Mouse (Mus musculus) kidney, embryonic 14.5 days (tissue): ENCODE results near the gene Ank. TPM values are rescaled to one million over a fixed set of nuclear protein-coding genes. Genes with fewer than 3 reads are reported as not detected.

Experiments used
- ATAC-seq: fragments of 200-750 bp; cut with Nextera tagmentation; 2 replicates; pipeline ENCODE4 v1.8.0; 2017; ENCODE audit warnings: moderate number of reproducible peaks, mild to moderate bottlenecking, moderate TSS enrichment, moderate library complexity; ENCODE audit not compliant: low FRiP score, low TSS enrichment
- H3K27ac ChIP-seq: fragments of 300-500 bp; sonication (generic); 2 replicates; pipeline ENCODE4 v1.5.1; 2014; ENCODE audit warnings: low read depth, mild to moderate bottlenecking, low read length, moderate library complexity, mixed read lengths
- H3K27me3 ChIP-seq: fragments of 300-500 bp; sonication (generic); 2 replicates; pipeline ENCODE4 v1.6.1; 2014; ENCODE audit warnings: mild to moderate bottlenecking, low read length; ENCODE audit not compliant: control insufficient read depth, insufficient read depth
- H3K36me3 ChIP-seq: fragments of 300-500 bp; sonication (generic); 2 replicates; pipeline ENCODE4 v1.6.1; 2014; ENCODE audit warnings: low read length, mixed read lengths; ENCODE audit not compliant: control insufficient read depth, insufficient read depth
- H3K4me1 ChIP-seq: fragments of 300-500 bp; sonication (generic); 2 replicates; pipeline ENCODE4 v1.6.1; 2014; ENCODE audit warnings: low read length, mixed read lengths; ENCODE audit not compliant: control insufficient read depth, insufficient read depth
- H3K4me2 ChIP-seq: fragments of 300-500 bp; sonication (generic); replicated peaks from 2 replicates; pipeline ENCODE4 v1.6.1; 2014; ENCODE audit warnings: low read depth, mild to moderate bottlenecking, low read length
- H3K4me3 ChIP-seq: fragments of 300-500 bp; sonication (generic); 2 replicates; pipeline ENCODE4 v1.5.1; 2014; ENCODE audit warnings: mild to moderate bottlenecking, low read length
- H3K9ac ChIP-seq: fragments of 300-500 bp; sonication (generic); 2 replicates; pipeline ENCODE4 v1.6.1; 2014; ENCODE audit warnings: low read depth, mild to moderate bottlenecking, low read length, moderate library complexity
- H3K9me3 ChIP-seq: fragments of 300-500 bp; sonication (generic); 2 replicates; pipeline ENCODE4 v1.6.1; 2016; ENCODE audit warnings: low read length; ENCODE audit not compliant: control insufficient read depth
- WGBS: fragments of 180-500 bp; shearing (Covaris S2); extraction: QIAGEN DNeasy Blood & Tissue Kit; methylation state at CpG from one replicate; pipeline ENCODE4 v1.1.7; 2014; 5-methylcytosine and 5-hydroxymethylcytosine counted together
- polyA plus RNA-seq: library from polyadenylated mRNA; unstranded; fragments of >200 nt; fragmentation: Nextera tagmentation; extraction: Ambion mirVana; gene quantifications from 2 replicates; pipeline ENCODE4 v1.2.1, GENCODE M21; 2014

Gene Ank
- polyA plus RNA-seq, 1 experiment from 2014 or later, result 10.3 TPM

DNA sequence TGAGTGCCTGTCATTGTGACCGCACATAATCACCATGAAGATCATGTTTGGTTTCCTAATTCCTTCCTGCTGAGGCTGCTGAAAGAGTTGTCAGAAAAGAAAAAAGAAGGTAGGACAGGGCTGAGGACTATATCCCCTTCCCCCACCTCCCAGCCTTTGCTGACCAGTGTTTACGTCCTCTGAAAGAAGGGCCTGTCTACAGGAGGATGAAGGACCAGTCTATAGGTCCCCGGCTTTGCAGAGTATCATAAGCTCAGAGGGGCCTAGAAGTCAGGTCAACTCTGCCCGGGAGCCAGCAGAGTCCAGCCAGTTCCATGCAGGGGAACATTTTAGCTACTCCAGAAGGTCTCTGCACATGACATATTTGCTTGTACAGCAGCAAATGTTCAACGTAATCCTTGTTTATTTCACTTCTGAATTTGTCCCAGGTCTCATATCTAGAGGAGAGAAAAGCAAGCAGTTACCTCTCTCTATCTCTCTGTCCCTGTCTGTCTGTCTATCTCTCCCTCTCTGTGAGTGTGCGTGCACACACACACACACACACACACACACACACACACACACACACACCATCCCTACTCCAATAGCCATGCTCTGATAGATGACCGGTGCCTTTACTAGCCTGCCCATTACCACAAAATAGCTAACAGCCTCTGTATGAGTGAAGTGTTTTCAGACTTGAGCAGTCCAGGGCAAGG, 31.0 kb downstream of the Ank start:
- no peaks in the 10 kb centered on the region for H3K9me3 ChIP-seq
- WGBS, result 83% methylated on average over 7 of the region's 7 CpGs

DNA sequence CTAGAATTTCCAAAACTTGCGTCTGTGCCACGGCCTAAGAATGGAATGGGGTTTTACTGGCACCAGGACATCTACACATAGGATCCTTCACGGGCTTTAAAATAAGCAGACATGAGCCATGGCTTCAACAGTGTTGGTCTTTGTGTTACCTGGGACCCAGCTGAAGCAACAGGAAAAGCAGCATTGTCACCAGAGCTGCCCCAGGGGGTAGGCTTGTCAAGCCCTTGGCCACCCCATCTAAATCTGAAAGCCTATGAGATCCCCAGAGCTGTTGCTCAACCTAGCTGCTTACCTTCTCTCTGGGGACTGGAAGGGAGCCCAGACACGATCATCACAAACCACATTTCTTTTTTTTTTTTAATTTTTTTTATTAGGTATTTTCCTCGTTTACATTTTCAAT, 31.6 kb downstream of the Ank start:
- no peak overlapping the region for H3K27ac ChIP-seq
- 91% methylated on average over 5 of the region's 5 CpGs for WGBS
- H3K27me3 ChIP-seq, result no peaks in the 10 kb centered on the region
- H3K9ac ChIP-seq, result no peak overlapping the region
- ATAC-seq, result no peak
- H3K36me3 ChIP-seq, result no peaks in the 10 kb centered on the region
- no peak overlapping the region for H3K4me2 ChIP-seq
- H3K4me1 ChIP-seq, result no peaks in the 10 kb centered on the region
- no peaks in the 10 kb centered on the region for H3K9me3 ChIP-seq
- H3K4me3 ChIP-seq, result no peak overlapping the region

More for the DNA sequence above, 31.0 kb downstream of the Ank start:
- H3K4me1 ChIP-seq, result no peaks in the 10 kb centered on the region
- no peak for ATAC-seq
- no peak overlapping the region for H3K4me2 ChIP-seq
- H3K27ac ChIP-seq, result no peak overlapping the region
- H3K27me3 ChIP-seq, result no peaks in the 10 kb centered on the region
- no peak overlapping the region for H3K9ac ChIP-seq
- no peaks in the 10 kb centered on the region for H3K36me3 ChIP-seq
- no peak overlapping the region for H3K4me3 ChIP-seq

DNA sequence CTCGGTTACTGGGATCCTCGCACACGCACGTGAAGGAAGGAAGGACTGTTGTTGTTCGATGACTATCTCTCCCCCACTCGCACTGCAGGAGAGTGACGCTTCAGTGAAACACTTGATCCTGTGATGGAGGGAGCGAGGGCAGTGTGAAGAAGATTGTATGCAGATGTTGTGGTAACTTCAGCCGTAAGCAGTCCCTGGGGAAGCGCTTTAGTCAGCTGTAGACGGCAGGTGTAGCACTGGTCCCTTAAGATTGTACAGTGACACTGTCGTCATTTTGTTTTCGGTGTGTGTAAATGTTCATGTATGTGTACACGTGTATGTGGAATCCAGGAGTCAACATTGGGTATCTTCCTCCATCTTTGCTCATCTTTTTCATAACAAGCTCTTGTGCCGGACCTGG, 33.9 kb downstream of the Ank start:
- ATAC-seq, result no peak
- Histone ChIP-seq H3K4me1 (peaks cover 5% of the 10 kb centered on the region; the same call in 1 of the 2 replicates), H3K4me2 (no peak overlapping the region), H3K27me3 (no peaks in the 10 kb centered on the region), H3K9me3 (no peaks in the 10 kb centered on the region), H3K4me3 (no peak overlapping the region), H3K27ac (no peak overlapping the region), H3K36me3 (no peaks in the 10 kb centered on the region), H3K9ac (no peak overlapping the region)
- WGBS, result 82% methylated on average over 15 of the region's 15 CpGs

DNA sequence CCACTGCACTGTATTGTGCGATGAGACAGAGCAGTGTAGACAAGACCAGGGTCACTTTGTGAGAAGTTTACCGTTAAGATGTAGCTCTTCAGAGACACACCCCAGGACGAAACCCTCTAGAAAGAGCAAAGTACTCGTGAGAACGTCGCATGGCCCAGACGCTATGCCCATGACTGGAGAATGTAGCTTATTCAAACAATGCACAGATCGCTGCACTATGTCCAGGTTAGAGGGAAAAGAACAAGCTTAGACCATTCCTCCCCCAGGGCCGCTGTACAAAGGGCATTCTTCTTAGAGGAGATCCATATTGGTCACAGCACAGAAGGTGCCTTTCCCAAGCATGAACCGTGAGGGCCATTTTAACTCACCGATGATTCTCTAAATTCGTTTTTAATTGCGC, 35.9 kb downstream of the Ank start:
- ATAC-seq, result no peak
- H3K4me3 ChIP-seq, result no peak overlapping the region
- H3K9ac ChIP-seq, result no peak overlapping the region
- H3K4me2 ChIP-seq, result no peak overlapping the region
- H3K4me1 ChIP-seq, result peaks cover 5% of the 10 kb centered on the region
- H3K27ac ChIP-seq, result no peak overlapping the region
- H3K9me3 ChIP-seq, result no peaks in the 10 kb centered on the region
- H3K27me3 ChIP-seq, result no peaks in the 10 kb centered on the region
- no peaks in the 10 kb centered on the region for H3K36me3 ChIP-seq
- WGBS, result 88% methylated on average over 13 of the region's 13 CpGs

DNA sequence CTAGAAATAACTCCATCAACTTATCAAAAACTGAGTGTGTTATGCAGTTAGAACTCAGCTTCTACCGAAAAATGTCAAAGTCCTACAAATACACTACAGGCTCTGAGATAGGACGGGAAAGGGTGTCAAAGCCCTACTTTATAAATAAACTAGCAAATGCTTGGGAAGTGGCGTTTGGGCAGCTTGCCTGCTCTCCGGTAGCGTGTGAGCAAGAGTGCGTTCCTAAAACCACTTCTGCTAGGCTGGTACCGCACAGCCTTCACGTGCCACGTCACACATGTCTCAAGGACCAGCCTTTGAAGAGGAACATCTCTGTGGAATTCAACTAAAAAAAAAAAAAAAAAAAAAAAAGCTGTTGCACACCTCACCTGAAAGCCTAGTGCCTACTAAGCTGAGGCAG, 36.7 kb downstream of the Ank start:
- Histone ChIP-seq H3K36me3 (no peaks in the 10 kb centered on the region), H3K4me3 (no peak overlapping the region), H3K9me3 (no peaks in the 10 kb centered on the region), H3K4me2 (no peak overlapping the region), H3K9ac (no peak overlapping the region), H3K27me3 (no peaks in the 10 kb centered on the region), H3K27ac (no peak overlapping the region), H3K4me1 (peaks cover 5% of the 10 kb centered on the region)
- ATAC-seq, result no peak
- WGBS, result 83% methylated on average over 9 of the region's 9 CpGs

DNA sequence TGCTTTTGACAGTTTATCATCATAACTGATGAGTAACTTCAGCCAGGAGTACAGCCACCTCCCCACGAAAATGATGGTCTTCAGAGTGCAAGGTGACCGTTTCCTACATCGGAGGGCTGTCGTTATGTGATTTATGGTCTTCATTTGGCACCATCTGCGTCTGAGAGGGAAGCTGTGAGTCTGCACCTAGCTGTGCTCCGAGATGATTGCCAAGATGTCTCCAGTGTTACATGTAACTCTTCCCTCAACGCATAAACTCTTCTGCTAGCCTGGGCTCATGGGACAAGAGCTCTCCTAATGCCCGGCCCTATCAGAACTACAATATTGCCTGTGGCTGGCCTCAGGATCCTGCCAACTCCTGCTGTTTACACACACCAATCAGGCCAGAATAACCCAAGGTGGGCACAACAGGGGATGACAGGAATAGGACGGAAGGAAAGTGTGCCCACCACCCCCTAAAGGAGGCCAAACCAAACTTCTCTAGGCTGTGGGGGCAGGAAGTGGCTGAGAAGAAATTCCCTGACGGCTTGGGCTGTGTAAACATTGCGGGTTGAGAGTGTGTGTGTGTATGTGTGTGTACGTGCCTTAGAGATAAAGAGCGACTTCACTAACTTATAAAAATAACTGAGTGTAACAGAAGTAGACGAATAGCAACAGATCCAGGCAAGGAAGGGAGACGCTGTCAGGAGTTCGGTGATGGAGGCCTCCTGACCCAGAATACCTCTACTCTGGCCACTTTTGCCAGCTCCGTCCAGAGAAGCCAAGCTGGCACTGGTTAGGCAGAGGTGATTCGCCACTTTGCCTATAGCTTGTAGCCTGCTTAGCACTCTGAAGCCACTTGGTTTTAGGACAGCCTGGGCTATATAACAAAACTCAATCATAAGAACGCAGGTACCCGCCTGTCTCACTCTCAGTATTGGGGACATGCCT, 37.6 kb downstream of the Ank start:
- H3K36me3 ChIP-seq, result no peaks in the 10 kb centered on the region
- H3K27me3 ChIP-seq, result no peaks in the 10 kb centered on the region
- 0 out of 2 replicates have a peak, but pooled peaks have one; percentile 30 for ATAC-seq
- H3K9me3 ChIP-seq, result no peaks in the 10 kb centered on the region
- no peak overlapping the region for H3K4me3 ChIP-seq
- no peak overlapping the region for H3K4me2 ChIP-seq
- peaks cover 5% of the 10 kb centered on the region for H3K4me1 ChIP-seq
- H3K27ac ChIP-seq, result no peak overlapping the region
- H3K9ac ChIP-seq, result no peak overlapping the region
- 47% methylated on average over 20 of the region's 20 CpGs for WGBS

DNA sequence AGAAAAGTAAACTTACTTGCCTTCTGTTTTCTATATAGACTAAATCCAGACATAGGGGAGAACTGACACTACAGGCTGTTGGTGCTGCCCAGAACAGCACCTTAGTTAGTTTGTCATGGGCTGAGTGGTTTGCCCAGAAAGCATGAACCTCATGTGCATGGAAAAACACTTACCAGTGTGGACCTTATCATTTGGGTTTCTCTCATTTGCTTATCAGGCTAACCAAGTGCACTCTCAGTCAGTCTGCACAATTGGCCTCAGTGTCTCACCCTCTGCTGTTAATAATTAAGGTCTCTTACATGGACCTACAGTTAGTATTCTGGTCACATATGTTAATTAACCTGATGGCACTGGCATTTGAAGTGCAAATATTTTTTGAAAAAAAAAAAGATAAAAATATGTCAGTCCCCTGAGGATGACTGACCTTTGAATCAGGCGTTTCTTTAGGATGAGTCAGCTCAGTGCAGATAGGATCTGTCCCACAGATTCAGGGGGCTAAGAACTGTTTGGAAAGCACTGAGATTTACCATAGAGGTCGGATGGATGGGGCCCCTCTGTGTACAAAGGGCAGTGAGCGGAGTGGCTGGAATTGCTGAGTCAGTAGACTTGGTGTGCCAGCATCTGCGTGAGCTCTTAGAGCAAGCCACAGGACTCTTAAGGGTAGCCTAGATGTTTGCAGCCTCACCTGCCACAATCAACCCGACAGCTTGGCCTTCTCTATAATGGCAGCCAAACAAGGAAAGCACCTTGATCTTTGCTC, 39.8 kb downstream of the Ank start:
- no peaks in the 10 kb centered on the region for H3K9me3 ChIP-seq
- no peak overlapping the region for H3K27ac ChIP-seq
- no peak overlapping the region for H3K4me2 ChIP-seq
- no peak overlapping the region for H3K9ac ChIP-seq
- peaks cover 5% of the 10 kb centered on the region for H3K4me1 ChIP-seq
- H3K36me3 ChIP-seq, result no peaks in the 10 kb centered on the region
- H3K27me3 ChIP-seq, result no peaks in the 10 kb centered on the region
- no peak; the same call in 1 of the 2 replicates for ATAC-seq
- WGBS, result 66% methylated on average over 5 of the region's 5 CpGs
- no peak overlapping the region for H3K4me3 ChIP-seq

DNA sequence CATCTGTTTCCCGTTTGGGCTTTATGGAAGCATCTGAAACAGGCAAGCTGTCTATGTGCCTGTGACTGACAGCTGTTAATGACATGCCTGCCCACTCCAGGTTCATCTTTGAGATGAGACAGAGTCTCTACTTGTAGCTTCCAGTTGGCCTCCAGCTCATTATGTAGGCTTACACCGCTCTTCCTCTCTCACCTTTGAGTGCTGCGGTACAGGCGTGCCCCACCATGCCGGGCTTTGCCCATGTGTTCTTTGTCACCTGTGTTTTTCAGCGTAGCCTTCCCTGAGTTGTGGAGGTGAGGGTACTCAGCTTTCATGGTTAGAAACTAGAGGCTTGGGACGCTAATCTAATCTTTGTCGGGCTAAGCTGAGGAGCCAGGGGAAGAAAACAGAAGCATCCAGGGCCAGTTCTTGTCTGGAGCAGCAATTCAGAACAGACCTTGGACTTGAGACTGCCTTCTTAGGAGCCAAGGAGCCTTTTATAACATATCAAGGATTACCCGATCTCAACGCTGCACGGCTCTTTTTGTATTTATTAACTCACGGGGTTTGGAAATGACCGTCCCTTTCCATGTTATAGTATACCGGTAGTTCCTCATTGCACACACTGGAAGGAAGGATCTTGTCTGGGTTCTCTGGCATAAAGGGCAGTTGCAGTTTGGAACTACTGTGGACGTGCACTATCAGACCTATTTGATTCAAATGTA, 40.6 kb downstream of the Ank start:
- WGBS, result 90% methylated on average over 15 of the region's 15 CpGs
- ATAC-seq, result no peak

More for the DNA sequence above, 40.6 kb downstream of the Ank start:
- Histone ChIP-seq H3K9ac (no peak overlapping the region), H3K4me3 (no peak overlapping the region), H3K27me3 (no peaks in the 10 kb centered on the region), H3K9me3 (no peaks in the 10 kb centered on the region), H3K4me2 (no peak overlapping the region), H3K4me1 (peaks cover 5% of the 10 kb centered on the region), H3K36me3 (no peaks in the 10 kb centered on the region), H3K27ac (no peak overlapping the region)
